Mouse (Mus musculus) midbrain, postnatal 0 days (tissue): ENCODE results near the gene Hal. TPM values are rescaled to one million over a fixed set of nuclear protein-coding genes. Genes with fewer than 3 reads are reported as not detected.

ENCODE experiments used
- ATAC-seq: fragments of 200-750 bp; cut with Nextera tagmentation; 2 replicates; pipeline ENCODE4 v1.8.0; 2017; ENCODE audit warnings: moderate number of reproducible peaks, mild to moderate bottlenecking, moderate TSS enrichment, moderate library complexity; ENCODE audit not compliant: low FRiP score
- DNase-seq: peaks from one replicate; pipeline ENCODE4 v3.0.0-alpha.2; 2015; ENCODE audit warnings: low spot score
- H3K27ac ChIP-seq: fragments of 300-500 bp; sonication (generic); 2 replicates; pipeline ENCODE4 v1.5.1; 2014; ENCODE audit warnings: low read depth, mild to moderate bottlenecking, low read length, mixed read lengths
- H3K27me3 ChIP-seq: fragments of 300-500 bp; sonication (generic); 2 replicates; pipeline ENCODE4 v1.6.1; 2014; ENCODE audit warnings: low read length, control low read depth, mixed read lengths; ENCODE audit not compliant: insufficient read depth
- H3K36me3 ChIP-seq: fragments of 300-500 bp; sonication (generic); 2 replicates; pipeline ENCODE4 v1.6.1; 2014; ENCODE audit warnings: low read length, control low read depth, mixed read lengths; ENCODE audit not compliant: insufficient read depth
- H3K4me1 ChIP-seq: fragments of 300-500 bp; sonication (generic); 2 replicates; pipeline ENCODE4 v1.6.1; 2014; ENCODE audit warnings: mild to moderate bottlenecking, control low read depth, antibody characterized with exemption, low read length, mixed read lengths; ENCODE audit not compliant: insufficient read depth
- H3K4me2 ChIP-seq: fragments of 300-500 bp; sonication (generic); 2 replicates; pipeline ENCODE4 v1.6.1; 2014; ENCODE audit warnings: low read depth, mild to moderate bottlenecking, low read length, mixed read lengths; ENCODE audit not compliant: poor library complexity, severe bottlenecking
- H3K4me3 ChIP-seq: fragments of 300-500 bp; sonication (generic); 2 replicates; pipeline ENCODE4 v1.5.1; 2014; ENCODE audit warnings: low read depth, mild to moderate bottlenecking, low read length, moderate library complexity
- H3K9ac ChIP-seq: fragments of 300-500 bp; sonication (generic); replicated peaks from 2 replicates; pipeline ENCODE4 v1.6.1; 2014; ENCODE audit warnings: mild to moderate bottlenecking, low read length, moderate library complexity, mixed read lengths; ENCODE audit not compliant: poor library complexity, severe bottlenecking
- H3K9me3 ChIP-seq: fragments of 300-500 bp; sonication (generic); 2 replicates; pipeline ENCODE4 v1.6.1; 2016; ENCODE audit warnings: low read length, control low read depth
- CTCF ChIP-seq: IDR thresholded peaks from 2 replicates; pipeline ENCODE4 v1.5.1; 2016; ENCODE audit warnings: antibody characterized with exemption, mild to moderate bottlenecking
- WGBS: fragments of 180-500 bp; shearing (Covaris S2); extraction: QIAGEN DNeasy Blood & Tissue Kit; methylation state at CpG from one replicate; pipeline ENCODE4 v1.1.7; 2014; 5-methylcytosine and 5-hydroxymethylcytosine counted together
- polyA plus RNA-seq: library from polyadenylated mRNA; unstranded; fragments of >200 nt; fragmentation: Nextera tagmentation; extraction: Ambion mirVana; gene quantifications from 2 replicates; pipeline ENCODE4 v1.2.1, GENCODE M21; 2015
- total RNA-seq: library from RNA; depleted of rRNA; stranded (reverse); fragments of >200 nt; gene quantifications from 2 replicates; pipeline ENCODE4 v1.2.3, GENCODE M21; 2014

Gene Hal
- total and polyA plus RNA-seq, 2 experiments from 2014 or later, result 0.20 to 0.49 TPM

DNA sequence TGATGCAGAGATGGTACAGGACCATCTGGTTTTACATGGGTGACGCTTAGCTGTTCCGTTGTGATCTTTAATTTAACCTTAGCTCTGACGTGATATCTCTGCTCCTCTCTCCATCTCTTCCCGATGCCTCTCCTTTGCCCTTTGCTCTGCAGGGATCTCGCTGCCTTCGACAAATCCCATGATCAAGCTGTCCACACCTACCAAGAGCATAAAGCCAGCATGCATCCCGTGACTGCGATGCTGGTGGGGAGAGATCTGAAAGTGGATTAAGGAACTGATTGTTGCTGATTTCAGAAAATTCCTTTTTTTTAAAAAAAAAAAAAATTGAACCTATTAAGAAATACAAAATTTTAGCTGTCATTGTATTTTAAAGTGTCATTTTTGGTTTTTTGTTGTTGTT, 4.1 kb upstream of the Hal start:
- Histone ChIP-seq H3K4me3 (no peak overlapping the region), H3K36me3 (peaks cover 35% of the 10 kb centered on the region), H3K27me3 (no peaks in the 10 kb centered on the region), H3K27ac (no peak overlapping the region), H3K9ac (no peak overlapping the region), H3K9me3 (no peaks in the 10 kb centered on the region), H3K4me1 (no peaks in the 10 kb centered on the region), H3K4me2 (no peak overlapping the region)
- DNase-seq (no peak), ATAC-seq (no peak)
- no peak for TF ChIP-seq CTCF
- 86% methylated on average over 8 of the region's 8 CpGs for WGBS

DNA sequence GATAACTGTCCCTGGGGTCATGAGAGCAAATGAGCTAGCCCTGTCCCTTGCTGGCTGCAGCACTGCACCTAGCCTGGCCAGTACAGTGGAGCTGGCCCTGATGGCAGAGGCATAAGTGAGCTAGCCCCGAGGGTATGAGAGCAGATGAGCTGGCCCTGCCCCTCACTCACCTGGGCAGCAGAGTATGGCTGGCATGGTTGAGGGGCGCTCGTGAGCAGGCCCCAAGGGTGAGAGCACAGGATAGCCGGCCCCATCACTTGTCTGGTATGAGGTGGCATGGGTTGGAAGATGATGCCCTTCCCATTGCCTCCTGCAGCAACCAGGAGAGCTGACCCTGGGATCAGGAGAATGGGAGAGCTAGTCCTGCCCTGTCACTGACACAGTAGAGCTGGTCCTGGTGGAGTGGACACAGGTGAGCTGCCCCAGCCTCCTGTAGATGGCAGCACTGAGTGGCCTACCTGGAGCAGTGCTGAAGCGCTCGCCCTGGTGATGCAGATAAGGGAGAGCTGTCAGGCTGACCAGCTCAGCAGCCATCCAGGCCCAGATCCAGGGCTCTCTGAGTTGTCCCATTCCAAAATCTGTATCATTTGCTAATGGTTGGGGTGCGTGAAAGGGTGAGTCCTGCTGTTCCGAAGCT, 3.4 kb upstream of the Hal start:
- no peak overlapping the region for H3K9ac ChIP-seq
- peak; percentile 59 for TF ChIP-seq CTCF
- ATAC-seq (peak; percentile 62; the same call in 1 of the 2 replicates), DNase-seq (peak; percentile 11)
- peaks cover 30% of the 10 kb centered on the region for H3K36me3 ChIP-seq
- WGBS, result 83% methylated on average over 8 of the region's 8 CpGs
- H3K9me3 ChIP-seq, result no peaks in the 10 kb centered on the region
- H3K27ac ChIP-seq, result no peak overlapping the region
- H3K27me3 ChIP-seq, result no peaks in the 10 kb centered on the region
- H3K4me3 ChIP-seq, result no peak overlapping the region
- no peak overlapping the region for H3K4me2 ChIP-seq
- H3K4me1 ChIP-seq, result no peaks in the 10 kb centered on the region

DNA sequence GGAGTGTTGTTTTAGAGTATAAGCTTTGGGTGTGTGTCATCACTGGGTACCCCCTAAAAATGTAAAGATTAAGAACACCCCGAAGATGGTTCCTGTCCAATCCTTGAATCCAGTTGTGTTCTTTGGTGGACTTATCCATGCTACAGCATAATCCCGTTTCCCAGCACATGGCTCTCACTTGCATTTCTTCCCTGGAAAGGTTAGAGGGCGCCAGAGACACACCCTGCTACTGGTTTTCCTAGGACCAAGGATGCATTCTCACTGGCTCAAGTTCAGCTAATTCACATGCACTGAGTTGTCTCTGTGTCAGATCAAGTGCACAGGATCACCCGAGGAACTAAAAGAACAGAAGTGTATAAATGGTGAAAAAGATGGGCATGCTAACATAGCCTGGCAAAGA, 1.9 kb upstream of the Hal start:
- Histone ChIP-seq H3K4me2 (no peak overlapping the region), H3K27me3 (no peaks in the 10 kb centered on the region), H3K9me3 (no peaks in the 10 kb centered on the region), H3K4me3 (no peak overlapping the region), H3K4me1 (no peaks in the 10 kb centered on the region), H3K9ac (no peak overlapping the region), H3K36me3 (peaks cover 20% of the 10 kb centered on the region), H3K27ac (no peak overlapping the region)
- peak; percentile 85 for TF ChIP-seq CTCF
- DNase-seq, result peak; percentile 79
- WGBS, result 20% methylated on average over 4 of the region's 4 CpGs
- no peak for ATAC-seq

DNA sequence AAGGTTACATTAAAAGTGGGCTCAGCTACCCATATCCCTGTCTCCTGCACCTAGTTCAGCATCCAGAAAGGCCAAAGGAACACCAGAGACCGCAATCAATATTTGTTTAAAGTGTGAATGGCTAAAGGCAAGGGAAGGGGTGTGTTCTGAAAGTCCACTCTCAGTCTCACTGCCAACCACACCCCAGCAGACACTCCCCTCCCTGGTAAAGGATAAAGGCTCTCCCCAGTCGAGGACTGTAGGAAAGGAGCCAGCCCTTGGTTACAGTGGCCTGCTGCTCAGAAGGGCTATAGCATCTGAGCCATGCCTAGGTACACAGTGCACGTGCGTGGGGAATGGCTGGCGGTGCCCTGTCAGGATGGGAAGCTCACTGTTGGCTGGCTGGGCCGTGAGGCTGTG, 259 bp downstream of the Hal start:
- Histone ChIP-seq H3K9me3 (no peaks in the 10 kb centered on the region), H3K36me3 (peaks cover 6% of the 10 kb centered on the region), H3K4me3 (no peak overlapping the region), H3K4me2 (no peak overlapping the region), H3K9ac (no peak overlapping the region), H3K4me1 (no peaks in the 10 kb centered on the region), H3K27ac (no peak overlapping the region), H3K27me3 (no peaks in the 10 kb centered on the region)
- ATAC-seq (no peak), DNase-seq (no peak)
- TF ChIP-seq CTCF, result no peak
- 68% methylated on average over 6 of the region's 6 CpGs for WGBS

DNA sequence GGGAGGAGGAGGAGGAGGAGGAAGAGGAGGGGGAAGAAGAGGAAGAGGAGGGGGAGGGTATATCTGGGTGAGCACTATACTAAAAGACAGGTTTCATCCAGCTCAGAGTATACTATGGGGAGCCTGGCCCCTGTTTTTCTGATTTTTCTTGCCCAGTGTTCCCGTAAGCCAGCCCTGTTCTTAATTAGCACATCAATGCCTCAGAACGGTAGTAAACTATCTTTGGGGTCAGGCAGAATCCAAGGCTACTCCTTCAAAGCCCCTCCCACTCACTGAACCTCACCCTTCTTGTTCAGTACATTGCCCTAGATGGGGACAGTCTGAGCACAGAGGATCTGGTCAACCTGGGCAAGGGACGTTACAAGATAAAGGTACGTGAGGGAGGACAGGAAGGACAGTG, 1.9 kb downstream of the Hal start:
- Histone ChIP-seq H3K4me3 (no peak overlapping the region), H3K4me1 (no peaks in the 10 kb centered on the region), H3K9me3 (no peaks in the 10 kb centered on the region), H3K27me3 (no peaks in the 10 kb centered on the region), H3K36me3 (no peaks in the 10 kb centered on the region; the same call in 1 of the 2 replicates), H3K9ac (no peak overlapping the region), H3K4me2 (no peak overlapping the region), H3K27ac (no peak overlapping the region)
- 54% methylated on average over 4 of the region's 4 CpGs for WGBS
- no peak for TF ChIP-seq CTCF
- no peak for ATAC-seq
- DNase-seq, result no peak

DNA sequence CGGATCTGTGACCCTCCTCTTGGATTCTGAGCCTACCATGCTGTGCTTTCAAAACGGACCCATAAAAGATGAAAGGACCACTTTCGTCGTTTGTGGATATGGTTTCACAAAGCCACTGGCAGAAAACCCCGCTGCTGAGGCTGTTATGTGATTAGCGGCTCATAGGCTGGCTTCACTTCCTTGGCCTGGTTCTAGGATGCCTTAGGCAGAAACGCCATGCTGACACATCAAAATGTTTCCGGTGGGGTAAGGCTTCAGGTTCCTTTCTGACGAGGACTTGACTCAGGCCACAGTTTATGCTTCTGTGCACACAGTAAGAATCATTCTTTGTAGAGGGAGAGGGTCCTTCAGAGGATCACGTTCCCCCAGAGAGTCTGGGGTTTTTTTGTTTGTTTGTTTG, 12.3 kb downstream of the Hal start:
- Histone ChIP-seq H3K9me3 (no peaks in the 10 kb centered on the region), H3K4me2 (no peak overlapping the region), H3K9ac (no peak overlapping the region), H3K36me3 (no peaks in the 10 kb centered on the region), H3K4me1 (no peaks in the 10 kb centered on the region), H3K27ac (no peak overlapping the region), H3K4me3 (no peak overlapping the region), H3K27me3 (no peaks in the 10 kb centered on the region)
- DNase-seq (peak; percentile 14), ATAC-seq (no peak)
- WGBS, result 40% methylated on average over 10 of the region's 10 CpGs
- TF ChIP-seq CTCF, result no peak
